Mouse (Mus musculus) embryonic fibroblast, embryonic 13.5 days (primary cell): ENCODE measurements around the gene Ptges3.

ENCODE experiments used
- CTCF ChIP-seq: IDR thresholded peaks from 2 replicates; pipeline ENCODE4 v1.5.1; 2011; ENCODE audit warnings: mild to moderate bottlenecking, control low read depth, low read length, moderate library complexity, borderline replicate concordance; ENCODE audit not compliant: insufficient read depth
- POLR2A ChIP-seq: IDR thresholded peaks from 2 replicates; pipeline ENCODE4 v1.6.1; 2011; ENCODE audit warnings: low read depth, mild to moderate bottlenecking, control low read depth, low read length, moderate library complexity

- TF ChIP-seq POLR2A (no peak), CTCF (no peak)
Measured at GRCm38 (mm10) chr10:128040293-128040692, 18.5 kb upstream of the Ptges3 start.
